Mouse (Mus musculus) 416B (cell line): ENCODE results near the gene Smtn.

ENCODE experiments used
- DNase-seq: peaks from one replicate; pipeline ENCODE4 v3.0.0; 2011; ENCODE audit warnings: low read depth

The Smtn gene

GRCm38 (mm10) chr11:3526979-3527738, 13.3 kb downstream of the Smtn start:
- DNase-seq, result no peak

GRCm38 (mm10) chr11:3526207-3526606, 14.2 kb downstream of the Smtn start:
- no peak for DNase-seq

GRCm38 (mm10) chr11:3525560-3525959, 14.9 kb downstream of the Smtn start:
- no peak for DNase-seq

- DNase-seq, result no peak
These were observed 16.4 kb downstream of the Smtn start for GRCm38 (mm10) chr11:3523840-3524582.

GRCm38 (mm10) chr11:3522285-3523000, 18.0 kb downstream of the Smtn start:
- no peak for DNase-seq

- DNase-seq, result no peak
These were observed 18.8 kb downstream of the Smtn start for GRCm38 (mm10) chr11:3521339-3522224.

- no peak for DNase-seq
These were observed 19.5 kb downstream of the Smtn start for GRCm38 (mm10) chr11:3520919-3521318.

GRCm38 (mm10) chr11:3519756-3520398, 20.5 kb downstream of the Smtn start:
- DNase-seq, result no peak

- DNase-seq, result peak; percentile 16
These were observed 21.2 kb downstream of the Smtn start for GRCm38 (mm10) chr11:3519051-3519726.

GRCm38 (mm10) chr11:3517846-3518732, 22.3 kb downstream of the Smtn start:
- DNase-seq, result peak; percentile 24

GRCm38 (mm10) chr11:3516859-3517845, 23.3 kb downstream of the Smtn start:
- DNase-seq, result no peak

GRCm38 (mm10) chr11:3516121-3516520, 24.3 kb downstream of the Smtn start:
- no peak for DNase-seq

GRCm38 (mm10) chr11:3515637-3516036, 24.8 kb downstream of the Smtn start:
- no peak for DNase-seq

- peak; percentile 39 for DNase-seq
These were observed 25.2 kb downstream of the Smtn start for GRCm38 (mm10) chr11:3515216-3515615.

- DNase-seq, result peak; percentile 95
These were observed 25.8 kb downstream of the Smtn start, which contains the start of gene Selenom for GRCm38 (mm10) chr11:3514529-3515054. Gene Selenom (plus strand): TSS chr11:3514684.

- no peak for DNase-seq
These were observed 27.1 kb downstream of the Smtn start for GRCm38 (mm10) chr11:3513291-3513690.

GRCm38 (mm10) chr11:3510321-3510720, 30.1 kb downstream of the Smtn start:
- peak; percentile 78 for DNase-seq
